11 mouse cellular contexts compared by ENCODE assay signal in the genomic region with DNA sequence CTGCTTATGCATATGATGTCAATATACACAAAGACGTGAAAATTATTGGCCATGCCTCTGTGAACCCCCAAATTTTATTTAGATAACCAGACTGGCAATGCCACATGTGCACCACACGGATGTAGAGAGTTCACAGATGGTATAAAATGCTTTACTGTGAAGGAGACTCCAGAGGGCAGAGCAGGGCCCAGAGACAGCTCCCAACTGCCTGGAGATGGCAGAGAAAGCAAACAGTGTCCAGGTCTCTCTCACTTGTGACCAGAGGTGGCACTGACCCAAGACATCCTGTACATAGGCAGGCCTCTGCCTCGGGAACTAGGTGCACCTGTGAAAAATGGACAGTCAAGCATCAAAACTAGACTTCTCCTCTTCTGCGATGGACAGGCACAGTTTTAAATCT.
DNase-seq lines count a peak whose midpoint lies in the region; ATAC-seq and TF ChIP-seq lines count a peak whose summit lies in the region.
"Had no signal": no experiment of that assay in that cellular context is flagged by ENCODE, and none has a peak within 500 bp of the region (broad histone marks: within the 10 kb centered on the region; RNA-seq: fewer than 3 reads in every experiment).

No protein-coding gene starts in this region.

- peaks cover 24% of the 10 kb centered on the region for H3K4me1 ChIP-seq in heart, embryonic 12.5 days (replicated peaks)
- peaks cover 7% of the 10 kb centered on the region; the same call in 1 of the 2 replicates for H3K4me1 ChIP-seq in heart, embryonic 10.5 days
- H3K4me1 ChIP-seq in liver, embryonic 14.5 days (replicated peaks; ENCODE audit: control insufficient read depth in 2 of 2, insufficient read depth in 2 of 2, low read length in 1 of 2): no peaks in the 10 kb centered on the region
- no peaks in the 10 kb centered on the region for H3K4me1 ChIP-seq in liver, embryonic 11.5 days (replicated peaks; ENCODE audit: control insufficient read depth, insufficient read depth, low read length)

- 0 out of 2 replicates have a peak, but pooled peaks have one; percentile 18 for TF ChIP-seq CTCF in liver, embryonic 14.5 days (IDR thresholded peaks at IDR 0.05; ENCODE audit: low read depth)

- DNase-seq in heart, embryonic 10.5 days (ENCODE audit: low spot score): no peak
- DNase-seq in liver, embryonic 14.5 days (ENCODE audit: low read depth in 3 of 3, low spot score in 3 of 3): no peak
- DNase-seq in liver, embryonic 11.5 days (ENCODE audit: low spot score): no peak
- peak; percentile 41 for DNase-seq in NIH3T3 (ENCODE audit: low read depth)
- no peak for DNase-seq in ovary, adult 18-20 months (ENCODE audit: low spot score)
- DNase-seq: cerebellum, adult 8-10 months; heart, postnatal 4 days; thymus, postnatal 4 days had no signal

- no peaks in the 10 kb centered on the region for H3K36me3 ChIP-seq in heart, embryonic 12.5 days
- no peaks in the 10 kb centered on the region for H3K36me3 ChIP-seq in heart, embryonic 10.5 days
- no peaks in the 10 kb centered on the region for H3K36me3 ChIP-seq in liver, embryonic 14.5 days (replicated peaks; ENCODE audit: control insufficient read depth, insufficient read depth, low read depth)
- no peaks in the 10 kb centered on the region for H3K36me3 ChIP-seq in liver, embryonic 11.5 days (ENCODE audit: control insufficient read depth, insufficient read depth, low read length)
- H3K36me3 ChIP-seq: embryonic facial prominence, embryonic 15.5 days had no signal

- ATAC-seq in heart, embryonic 12.5 days (ENCODE audit: insufficient number of reproducible peaks, low FRiP score): 0 out of 2 replicates have a peak, but pooled peaks have one; percentile 29
- ATAC-seq in liver, embryonic 14.5 days (ENCODE audit: insufficient read depth): no peak
- ATAC-seq in liver, embryonic 11.5 days (replicated peaks; ENCODE audit: low FRiP score): no peak
- ATAC-seq in megakaryocyte, adult 5-6 weeks (ENCODE audit: poor library complexity, severe bottlenecking): 0 out of 2 replicates have a peak, but pooled peaks have one; percentile 30

- no peak overlapping the region for H3K9ac ChIP-seq in heart, embryonic 12.5 days
- no peak overlapping the region for H3K9ac ChIP-seq in liver, embryonic 14.5 days (replicated peaks)
- H3K9ac ChIP-seq in liver, embryonic 11.5 days (ENCODE audit: low read depth, low read length): no peak overlapping the region
- H3K9ac ChIP-seq: embryonic facial prominence, embryonic 15.5 days had no signal

- H3K9me3 ChIP-seq in heart, embryonic 12.5 days (replicated peaks): no peaks in the 10 kb centered on the region; the same call in 1 of the 2 replicates
- H3K9me3 ChIP-seq in heart, embryonic 10.5 days: no peaks in the 10 kb centered on the region
- H3K9me3 ChIP-seq in liver, embryonic 14.5 days (ENCODE audit: control insufficient read depth, low read length): no peaks in the 10 kb centered on the region
- H3K9me3 ChIP-seq in liver, embryonic 11.5 days (ENCODE audit: control insufficient read depth, low read length): no peaks in the 10 kb centered on the region

- WGBS in heart, embryonic 12.5 days: 69% methylated on average over 4 of the region's 4 CpGs
- WGBS in heart, embryonic 10.5 days: 77% methylated on average over 4 of the region's 4 CpGs
- WGBS in liver, embryonic 14.5 days (ENCODE audit: insufficient replicate concordance): 52% methylated on average over 4 of the region's 4 CpGs
- 69% methylated on average over 4 of the region's 4 CpGs for WGBS in liver, embryonic 11.5 days

- peaks cover 8% of the 10 kb centered on the region; the same call in 1 of the 2 replicates for H3K27me3 ChIP-seq in heart, embryonic 12.5 days (replicated peaks)
- H3K27me3 ChIP-seq in heart, embryonic 10.5 days (ENCODE audit: insufficient read depth, poor library complexity, severe bottlenecking): no peaks in the 10 kb centered on the region; the same call in 1 of the 2 replicates
- H3K27me3 ChIP-seq in liver, embryonic 14.5 days (ENCODE audit: control insufficient read depth, insufficient read depth, low read length): no peaks in the 10 kb centered on the region
- no peaks in the 10 kb centered on the region for H3K27me3 ChIP-seq in liver, embryonic 11.5 days (replicated peaks; ENCODE audit: control insufficient read depth, insufficient read depth, low read length)
- H3K27me3 ChIP-seq: embryonic facial prominence, embryonic 15.5 days had no signal

- no peak for TF ChIP-seq EP300 in liver, embryonic 14.5 days (IDR thresholded peaks at IDR 0.05; ENCODE audit: low read depth)

- no peak overlapping the region for H3K4me3 ChIP-seq in heart, embryonic 12.5 days
- H3K4me3 ChIP-seq in heart, embryonic 10.5 days: no peak overlapping the region
- no peak overlapping the region for H3K4me3 ChIP-seq in liver, embryonic 14.5 days (ENCODE audit: insufficient read depth in 1 of 2, low read depth in 2 of 2, low read length in 2 of 2)
- no peak overlapping the region for H3K4me3 ChIP-seq in liver, embryonic 11.5 days (ENCODE audit: low read depth, low read length)
- H3K4me3 ChIP-seq: embryonic facial prominence, embryonic 15.5 days had no signal

- H3K4me2 ChIP-seq in heart, embryonic 12.5 days: no peak overlapping the region
- H3K4me2 ChIP-seq in liver, embryonic 14.5 days (ENCODE audit: low read depth): no peak overlapping the region
- H3K4me2 ChIP-seq in liver, embryonic 11.5 days: no peak overlapping the region
- H3K4me2 ChIP-seq: embryonic facial prominence, embryonic 15.5 days had no signal

- no peak overlapping the region for H3K27ac ChIP-seq in heart, embryonic 12.5 days (ENCODE audit: poor library complexity, severe bottlenecking)
- H3K27ac ChIP-seq in heart, embryonic 10.5 days: no peak overlapping the region
- H3K27ac ChIP-seq in liver, embryonic 14.5 days: no peak overlapping the region
- H3K27ac ChIP-seq in liver, embryonic 11.5 days (ENCODE audit: low read depth, low read length): no peak overlapping the region
- H3K27ac ChIP-seq: embryonic facial prominence, embryonic 15.5 days had no signal

Comparison
In these comparisons a context has a peak if more than half of its experiments do, and no peak if none do; other contexts are left out.
1. ATAC-seq: peak in heart, embryonic 12.5 days (single experiment) and megakaryocyte, adult 5-6 weeks (single experiment); none in liver, embryonic 14.5 days (single experiment) and liver, embryonic 11.5 days (single experiment).